Mouse (Mus musculus): ENCODE results near the gene Mcf2. TPM values are rescaled to one million over a fixed set of nuclear protein-coding genes. Genes with fewer than 3 reads are reported as not detected.

Gene Mcf2
- total RNA-seq (2012; rRNA removed) = 0.08 TPM in 1 of 2 replicates, not detected in the other
- not detected in 2 replicates for total RNA-seq (2014; rRNA removed)
- polyA plus RNA-seq (2012; ENCODE audit: insufficient read length, low read depth) = not detected in 2 replicates

DNA sequence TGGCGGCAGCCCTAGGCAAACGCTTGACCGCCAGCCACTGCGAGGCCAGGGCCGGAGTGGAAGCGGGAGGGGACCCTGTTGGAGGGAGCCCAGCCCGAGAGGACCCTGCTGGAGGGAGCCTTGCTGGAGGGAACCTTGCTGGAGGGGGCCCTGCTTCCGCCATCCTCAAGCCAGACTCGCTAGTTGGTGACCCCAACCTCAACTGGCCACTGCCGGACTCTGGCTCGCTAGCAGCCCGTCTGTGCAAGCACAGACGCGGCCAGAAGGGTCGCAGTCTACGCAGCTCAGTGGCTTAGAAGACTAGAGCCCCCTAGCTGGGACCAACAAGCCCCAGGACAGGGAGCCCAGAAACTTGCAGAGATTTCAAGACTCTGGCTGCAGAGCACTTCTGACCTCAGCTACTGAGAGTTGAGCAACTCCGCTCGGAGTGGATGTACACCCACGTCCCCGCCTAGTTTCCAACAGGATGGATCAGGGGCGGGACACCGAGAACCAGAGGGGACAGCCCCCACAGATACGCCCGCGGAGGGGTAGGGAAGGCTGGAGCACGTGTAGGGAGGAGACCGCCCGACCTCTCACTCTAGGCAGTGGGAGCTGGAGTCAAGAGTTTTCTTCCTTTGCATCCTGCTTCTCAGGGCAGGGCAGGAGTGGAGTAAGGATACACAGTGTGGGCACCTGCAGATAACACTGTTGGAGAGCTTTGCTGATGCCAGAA, at the start of gene Mcf2:
Mcf2 (minus strand) TSS at position 346 of the 715 bp plus-strand sequence.
- in situ Hi-C loops (cut with MboI; ENCODE audit: low pct_ligation_motif_present, low pct_unique_long_range_greater_than_20kb, low sequenced_read_pairs) (no loop called here), dilution Hi-C loops (cut with MboI; ENCODE audit: extremely low pct_ligation_motif_present, extremely low pct_unique_long_range_greater_than_20kb, low sequenced_read_pairs) (no loop called here)
- peak within 1 kb of the TSS; percentile 19; the same call in 1 of the 2 replicates for H3K4me2 ChIP-seq (ENCODE audit: insufficient read depth, low read depth, poor library complexity, severe bottlenecking)
- no peak for TF ChIP-seq BHLHE40 (IDR thresholded peaks at IDR 0.05; ENCODE audit: low read depth, low read length)
- TF ChIP-seq EP300 (IDR thresholded peaks at IDR 0.05; ENCODE audit: low read length) = no peak
- no peak for TF ChIP-seq RCOR1 (conservative IDR thresholded peaks at IDR 0.05; ENCODE audit: low read depth, low read length)
- TF ChIP-seq SMC3 (IDR thresholded peaks at IDR 0.05; ENCODE audit: low read depth, low read length) = no peak
- TF ChIP-seq NELFE (IDR thresholded peaks at IDR 0.05; ENCODE audit: low read depth, low read length) = no peak
- TF ChIP-seq ZMIZ1 (IDR thresholded peaks at IDR 0.05; ENCODE audit: low read depth, low read length) = no peak
- no peak for TF ChIP-seq ZNF384 (IDR thresholded peaks at IDR 0.05; ENCODE audit: low read depth, low read length)
- no peak for TF ChIP-seq UBTF (IDR thresholded peaks at IDR 0.05; ENCODE audit: low read depth, low read length)
- TF ChIP-seq PAX5 (IDR thresholded peaks at IDR 0.05; ENCODE audit: low read length) = no peak
- no peak for TF ChIP-seq JUN (IDR thresholded peaks at IDR 0.05; ENCODE audit: insufficient read depth, low read depth, low read length)
- no peak for TF ChIP-seq GABPA (IDR thresholded peaks at IDR 0.05; ENCODE audit: insufficient replicate concordance, low read depth, low read length)
- TF ChIP-seq MXI1 (IDR thresholded peaks at IDR 0.05; ENCODE audit: low read depth, low read length) = no peak
- no peak for TF ChIP-seq JUND (conservative IDR thresholded peaks at IDR 0.05; ENCODE audit: low read depth, low read length)
- TF ChIP-seq USF2 (conservative IDR thresholded peaks at IDR 0.05; ENCODE audit: low read depth, low read length) = no peak
- no peak for TF ChIP-seq IRF4 (IDR thresholded peaks at IDR 0.05; ENCODE audit: low read depth, low read length)
- no peak for TF ChIP-seq KAT2A (IDR thresholded peaks at IDR 0.05; ENCODE audit: insufficient replicate concordance, low read length)
- no peak for TF ChIP-seq TCF12 (IDR thresholded peaks at IDR 0.05; ENCODE audit: low read depth, low read length)
- H3K9ac ChIP-seq (ENCODE audit: insufficient read depth, low read depth) = no peak within 1 kb of the TSS
- H3K27me3 ChIP-seq (replicated peaks) = no peaks in the 10 kb centered on the region
- H3K4me3 ChIP-seq (replicated peaks in 1 of 3; ENCODE audit: low read depth in 2 of 3, low read length in 2 of 3, poor library complexity in 1 of 3) = no peak within 1 kb of the TSS
- no peaks in the 10 kb centered on the region for H3K9me3 ChIP-seq (replicated peaks; ENCODE audit: low read length)
- no peak for DNase-seq (ENCODE audit: extremely low read depth)
- H3K27ac ChIP-seq (ENCODE audit: insufficient read depth, low read depth) = no peak within 1 kb of the TSS
- H3K4me1 ChIP-seq (ENCODE audit: control insufficient read depth in 1 of 2, insufficient read depth in 2 of 2) = 0 out of 4 replicates have a peak, but pooled peaks cover 0 to 4% of the 10 kb centered on the region in 2 experiments
- no peaks in the 10 kb centered on the region for H3K79me2 ChIP-seq (replicated peaks; ENCODE audit: control insufficient read depth, extremely low read depth, insufficient read depth, poor library complexity, severe bottlenecking)
- H3K36me3 ChIP-seq (replicated peaks in 1 of 2; ENCODE audit: control insufficient read depth in 1 of 2, insufficient read depth in 1 of 2, low read length in 1 of 2) = no peaks in the 10 kb centered on the region

GRCm38 (mm10) chrX:60187726-60188125, 8.8 kb upstream of the Mcf2 start:
- no peak overlapping the region for H3K4me3 ChIP-seq (replicated peaks in 1 of 3; ENCODE audit: low read depth in 2 of 3, low read length in 2 of 3, poor library complexity in 1 of 3)
- no peak for DNase-seq (ENCODE audit: extremely low read depth)
- dilution Hi-C loops (cut with MboI; ENCODE audit: extremely low pct_ligation_motif_present, extremely low pct_unique_long_range_greater_than_20kb, low sequenced_read_pairs) (no loop called here), in situ Hi-C loops (cut with MboI; ENCODE audit: low pct_ligation_motif_present, low pct_unique_long_range_greater_than_20kb, low sequenced_read_pairs) (no loop called here)
- no peaks in the 10 kb centered on the region for H3K4me1 ChIP-seq (ENCODE audit: control insufficient read depth in 1 of 2, insufficient read depth in 2 of 2)
- no peak for TF ChIP-seq MAX (IDR thresholded peaks at IDR 0.05; ENCODE audit: low read length)
- TF ChIP-seq USF2 (conservative IDR thresholded peaks at IDR 0.05; ENCODE audit: low read depth, low read length) = no peak
- no peak for TF ChIP-seq CTCF (conservative IDR thresholded peaks at IDR 0.05 in 1 of 2, IDR thresholded peaks at IDR 0.05 in 1 of 2; ENCODE audit: low read depth in 2 of 2, low read length in 2 of 2)
- TF ChIP-seq NELFE (IDR thresholded peaks at IDR 0.05; ENCODE audit: low read depth, low read length) = no peak
- TF ChIP-seq ELF1 (IDR thresholded peaks at IDR 0.05; ENCODE audit: low read depth, low read length) = no peak
- TF ChIP-seq MAZ (IDR thresholded peaks at IDR 0.05; ENCODE audit: low read depth, low read length) = no peak
- TF ChIP-seq GABPA (IDR thresholded peaks at IDR 0.05; ENCODE audit: insufficient replicate concordance, low read depth, low read length) = no peak
- no peak for TF ChIP-seq USF1 (IDR thresholded peaks at IDR 0.05; ENCODE audit: low read depth, low read length)
- TF ChIP-seq POLR2AphosphoS2 (IDR thresholded peaks at IDR 0.05; ENCODE audit: low read depth, low read length) = no peak
- TF ChIP-seq ZNF384 (IDR thresholded peaks at IDR 0.05; ENCODE audit: low read depth, low read length) = no peak
- TF ChIP-seq SIN3A (IDR thresholded peaks at IDR 0.05; ENCODE audit: low read length) = no peak
- no peak for TF ChIP-seq MAFK (IDR thresholded peaks at IDR 0.05; ENCODE audit: insufficient replicate concordance, low read length)
- TF ChIP-seq ZMIZ1 (IDR thresholded peaks at IDR 0.05; ENCODE audit: low read depth, low read length) = no peak
- no peak for TF ChIP-seq MEF2A (IDR thresholded peaks at IDR 0.05; ENCODE audit: borderline replicate concordance, low read depth, low read length)
- no peak overlapping the region for H3K27ac ChIP-seq (ENCODE audit: insufficient read depth, low read depth)
- H3K9me3 ChIP-seq (replicated peaks; ENCODE audit: low read length) = no peaks in the 10 kb centered on the region
- no peaks in the 10 kb centered on the region for H3K79me2 ChIP-seq (replicated peaks; ENCODE audit: control insufficient read depth, extremely low read depth, insufficient read depth, poor library complexity, severe bottlenecking)
- H3K4me2 ChIP-seq (ENCODE audit: insufficient read depth, low read depth, poor library complexity, severe bottlenecking) = no peak overlapping the region
- no peaks in the 10 kb centered on the region for H3K36me3 ChIP-seq (replicated peaks in 1 of 2; ENCODE audit: control insufficient read depth in 1 of 2, insufficient read depth in 1 of 2, low read length in 1 of 2)
- H3K9ac ChIP-seq (ENCODE audit: insufficient read depth, low read depth) = no peak overlapping the region
- H3K27me3 ChIP-seq (replicated peaks) = no peaks in the 10 kb centered on the region
